10 mouse cellular contexts compared by ENCODE assay signal in genomic region chr8:89787050-89787905, GRCm38 (mm10).
DNase-seq lines count a peak whose midpoint lies in the region; ATAC-seq and TF ChIP-seq lines count a peak whose summit lies in the region.
"Had no signal": no experiment of that assay in that cellular context is flagged by ENCODE, and none has a peak within 500 bp of the region (broad histone marks: within the 10 kb centered on the region; RNA-seq: fewer than 3 reads in every experiment).

No protein-coding gene starts in this region.

- no peaks in the 10 kb centered on the region for H3K36me3 ChIP-seq in kidney, embryonic 14.5 days (ENCODE audit: control insufficient read depth, insufficient read depth, low read length)
- H3K36me3 ChIP-seq in stomach, postnatal 0 days (ENCODE audit: control insufficient read depth, insufficient read depth, low read length) = no peaks in the 10 kb centered on the region
- H3K36me3 ChIP-seq: liver, embryonic 13.5 days had no signal

- no peaks in the 10 kb centered on the region for H3K27me3 ChIP-seq in kidney, embryonic 14.5 days (ENCODE audit: control insufficient read depth, insufficient read depth, low read length)
- no peaks in the 10 kb centered on the region for H3K27me3 ChIP-seq in stomach, postnatal 0 days (ENCODE audit: control insufficient read depth, insufficient read depth, low read length)

- H3K4me3 ChIP-seq in kidney, embryonic 14.5 days (ENCODE audit: low read length) = no peak overlapping the region
- H3K4me3 ChIP-seq in stomach, postnatal 0 days (ENCODE audit: low read depth, low read length) = no peak overlapping the region
- H3K4me3 ChIP-seq: erythroblast, embryonic 14.5 days; liver, embryonic 13.5 days had no signal

- no peaks in the 10 kb centered on the region for H3K9me3 ChIP-seq in kidney, embryonic 14.5 days (ENCODE audit: control insufficient read depth, low read length)
- H3K9me3 ChIP-seq in stomach, postnatal 0 days (ENCODE audit: control insufficient read depth, low read length) = no peaks in the 10 kb centered on the region
- H3K9me3 ChIP-seq: liver, embryonic 13.5 days had no signal

- no peak overlapping the region for H3K27ac ChIP-seq in kidney, embryonic 14.5 days (ENCODE audit: low read depth, low read length)
- H3K27ac ChIP-seq in stomach, postnatal 0 days (replicated peaks) = no peak overlapping the region
- H3K27ac ChIP-seq: liver, embryonic 13.5 days had no signal

- TF ChIP-seq EP300 in stomach, postnatal 0 days (optimal IDR thresholded peaks at IDR 0.05) = no peak

- DNase-seq in kidney, adult 11 months = peak; percentile 45
- DNase-seq in gonadal fat pad, adult 2 months (ENCODE audit: low read depth) = peak; percentile 23
- DNase-seq in layer of hippocampus, postnatal 25 days (ENCODE audit: extremely low spot score in 1 of 2, low spot score in 1 of 2) = peak; percentile 23 to 47
- DNase-seq in right cerebral cortex, postnatal 10 days (ENCODE audit: low spot score in 2 of 2) = peak; percentile 61 to 68
- no peak for DNase-seq in spleen, postnatal 4 days (ENCODE audit: low spot score in 2 of 2)
- DNase-seq in adrenal gland, adult 8-10 months = no peak
- no peak for DNase-seq in stomach, postnatal 0 days (ENCODE audit: low spot score)
- DNase-seq: liver, embryonic 13.5 days had no signal

- no peak for ATAC-seq in kidney, embryonic 14.5 days (ENCODE audit: low FRiP score, low TSS enrichment)
- ATAC-seq in stomach, postnatal 0 days (ENCODE audit: low FRiP score, low TSS enrichment) = no peak

- H3K4me1 ChIP-seq in kidney, embryonic 14.5 days (ENCODE audit: control insufficient read depth, insufficient read depth, low read length) = peaks cover 20% of the 10 kb centered on the region
- H3K4me1 ChIP-seq in stomach, postnatal 0 days (replicated peaks; ENCODE audit: control insufficient read depth, insufficient read depth) = no peaks in the 10 kb centered on the region
- H3K4me1 ChIP-seq: liver, embryonic 13.5 days had no signal

- no peak overlapping the region for H3K9ac ChIP-seq in kidney, embryonic 14.5 days (ENCODE audit: low read depth, low read length)
- no peak overlapping the region for H3K9ac ChIP-seq in stomach, postnatal 0 days (ENCODE audit: low read length)
- H3K9ac ChIP-seq: liver, embryonic 13.5 days had no signal

- no peak overlapping the region for H3K4me2 ChIP-seq in kidney, embryonic 14.5 days (replicated peaks; ENCODE audit: low read depth, low read length)
- no peak overlapping the region for H3K4me2 ChIP-seq in stomach, postnatal 0 days (replicated peaks; ENCODE audit: low read depth)
- H3K4me2 ChIP-seq: liver, embryonic 13.5 days had no signal

- WGBS in kidney, embryonic 14.5 days = 57% methylated on average over 17 of the region's 17 CpGs
- WGBS in stomach, postnatal 0 days = 58% methylated on average over 17 of the region's 17 CpGs

- no peak for TF ChIP-seq CTCF in stomach, postnatal 0 days (IDR thresholded peaks at IDR 0.05; ENCODE audit: low read depth)

Comparison
In these comparisons a context has a peak if more than half of its experiments do, and no peak if none do; other contexts are left out.
1. DNase-seq: peak in kidney, adult 11 months (single experiment), gonadal fat pad, adult 2 months (single experiment), layer of hippocampus, postnatal 25 days (2 of 2) and right cerebral cortex, postnatal 10 days (2 of 2); none in spleen, postnatal 4 days (0 of 2), adrenal gland, adult 8-10 months (single experiment) and stomach, postnatal 0 days (single experiment).